Mouse (Mus musculus) 3T3-L1 (cell line): ENCODE measurements at regions not wholly inside any gene's neighbourhood (a gene's known extent, or its start where the extent isn't known, plus 50 kb on each side); places are given as distances from the start of the nearest gene placed in this dataset.

ENCODE experiments used
- DNase-seq: peaks from one replicate; pipeline ENCODE4 v3.0.0-alpha.2; 2015; ENCODE audit warnings: low read depth, low spot score

- DNase-seq = no peak
Observed at GRCm38 (mm10) chr16:76453457-76454200, 80.0 kb upstream of the Nrip1 start.

GRCm38 (mm10) chr16:76448773-76449172 lies 75.1 kb upstream of the Nrip1 start:
- DNase-seq = no peak

GRCm38 (mm10) chr16:76447033-76447432 lies 73.4 kb upstream of the Nrip1 start:
- DNase-seq = no peak

GRCm38 (mm10) chr16:76444668-76445067 lies 71.0 kb upstream of the Nrip1 start:
- DNase-seq = peak; percentile 85

- DNase-seq = no peak
Observed at GRCm38 (mm10) chr16:76442635-76443034, 69.0 kb upstream of the Nrip1 start.

GRCm38 (mm10) chr16:76441803-76442448 lies 68.3 kb upstream of the Nrip1 start:
- no peak for DNase-seq

- DNase-seq = no peak
Observed at GRCm38 (mm10) chr16:76438093-76438883, 64.7 kb upstream of the Nrip1 start.

GRCm38 (mm10) chr16:76436290-76436689 lies 62.7 kb upstream of the Nrip1 start:
- DNase-seq = no peak

GRCm38 (mm10) chr16:76433076-76433825 lies 59.6 kb upstream of the Nrip1 start:
- no peak for DNase-seq

- peak; percentile 47 for DNase-seq
Observed at GRCm38 (mm10) chr16:76432304-76432703, 58.7 kb upstream of the Nrip1 start.

GRCm38 (mm10) chr16:76429156-76429555 lies 55.5 kb upstream of the Nrip1 start:
- DNase-seq = no peak

GRCm38 (mm10) chr16:76423964-76424363 lies 50.3 kb upstream of the Nrip1 start:
- DNase-seq = no peak
